Mouse (Mus musculus): ENCODE results near the gene Zcchc9. TPM values are rescaled to one million over a fixed set of nuclear protein-coding genes. Genes with fewer than 3 reads are reported as not detected.

The Zcchc9 gene
- 53.2 TPM for polyA plus RNA-seq (2014; fragmentation: Illumina TruSeq; extraction: RNeasy Lipid Tissue Mini Kit (QIAGEN cat#74804); ENCODE audit: low replicate concordance)

DNA sequence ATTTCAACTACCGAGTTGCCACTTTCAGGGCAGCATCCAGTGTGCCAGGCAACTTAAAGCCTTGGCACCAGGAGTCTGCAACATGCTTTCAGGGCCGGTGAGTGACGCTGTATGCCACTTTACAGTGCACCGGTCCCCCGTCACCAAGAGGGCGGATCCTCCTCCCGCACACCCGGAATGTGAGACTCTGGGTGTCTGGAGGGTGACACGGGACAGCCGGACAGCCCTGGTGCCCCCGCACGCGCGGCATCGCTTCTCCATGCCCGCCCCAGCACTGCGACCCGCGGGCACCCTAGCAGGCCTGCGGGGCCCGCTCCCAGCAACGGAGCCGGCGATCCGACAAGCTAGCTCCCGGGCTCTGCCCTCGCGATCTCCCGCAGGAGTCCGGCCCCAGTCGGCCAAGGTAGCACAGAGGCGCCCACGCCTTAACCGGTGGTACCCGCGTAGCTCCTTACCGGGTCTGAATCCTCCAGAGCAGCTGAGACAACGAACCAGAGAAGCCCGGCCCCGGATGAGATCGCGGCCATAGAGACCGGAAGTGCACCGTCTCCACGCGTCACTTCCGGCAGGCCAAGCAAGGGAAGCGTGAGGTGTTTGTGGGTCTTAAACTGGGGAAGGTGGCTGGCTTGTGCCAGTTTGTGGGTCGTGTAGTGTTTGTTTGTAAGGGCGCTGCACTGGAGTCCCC is at the start of gene Zcchc9:
Gene Zcchc9, minus strand, starts transcription at position 551 of the 685 bp plus-strand sequence.

Other genes starting within 250 kb of the Zcchc9 start
- gene Acot12, start 66.2 kb downstream of the Zcchc9 start, polyA plus RNA-seq (2014; fragmentation: Illumina TruSeq; extraction: RNeasy Lipid Tissue Mini Kit (QIAGEN cat#74804); ENCODE audit: low replicate concordance): 105 TPM
- gene Ckmt2, start 69.2 kb upstream of the Zcchc9 start, polyA plus RNA-seq (2014; fragmentation: Illumina TruSeq; extraction: RNeasy Lipid Tissue Mini Kit (QIAGEN cat#74804); ENCODE audit: low replicate concordance): not detected

Data from small intestine, adult 10 weeks (tissue).